Mouse (Mus musculus) forebrain, postnatal 0 days (tissue): Measurements from ENCODE around the gene Gpatch8. TPM values are rescaled to one million over a fixed set of nuclear protein-coding genes. Genes with fewer than 3 reads are reported as not detected.

ENCODE experiments used
- ATAC-seq: fragments of 200-750 bp; cut with Nextera tagmentation; 2 replicates; pipeline ENCODE4 v1.8.0; 2017; ENCODE audit warnings: mild to moderate bottlenecking, moderate library complexity
- DNase-seq: peaks from one replicate; pipeline ENCODE4 v3.0.0-alpha.2; 2015
- H3K27ac ChIP-seq: fragments of 300-500 bp; sonication (generic); 2 replicates; pipeline ENCODE4 v1.5.1; 2014; ENCODE audit warnings: low read depth, mild to moderate bottlenecking, antibody characterized with exemption, low read length, moderate library complexity, mixed read lengths
- H3K27me3 ChIP-seq: fragments of 300-500 bp; sonication (generic); 2 replicates; pipeline ENCODE4 v1.6.1; 2014; ENCODE audit warnings: mild to moderate bottlenecking, low read length, mixed read lengths; ENCODE audit not compliant: insufficient read depth
- H3K36me3 ChIP-seq: fragments of 300-500 bp; sonication (generic); 2 replicates; pipeline ENCODE4 v1.6.1; 2014; ENCODE audit warnings: mild to moderate bottlenecking, moderate library complexity; ENCODE audit not compliant: insufficient read depth
- H3K4me1 ChIP-seq: fragments of 300-500 bp; sonication (generic); 2 replicates; pipeline ENCODE4 v1.6.1; 2014; ENCODE audit warnings: antibody characterized with exemption; ENCODE audit not compliant: insufficient read depth
- H3K4me2 ChIP-seq: fragments of 300-500 bp; sonication (generic); 2 replicates; pipeline ENCODE4 v1.6.1; 2014; ENCODE audit warnings: low read depth, mild to moderate bottlenecking, moderate library complexity
- H3K4me3 ChIP-seq: fragments of 300-500 bp; sonication (generic); 2 replicates; pipeline ENCODE4 v1.5.1; 2014; ENCODE audit warnings: low read depth, low read length, mixed read lengths
- H3K9ac ChIP-seq: fragments of 300-500 bp; sonication (generic); 2 replicates; pipeline ENCODE4 v1.6.1; 2014; ENCODE audit warnings: mild to moderate bottlenecking
- H3K9me3 ChIP-seq: fragments of 300-500 bp; sonication (generic); 2 replicates; pipeline ENCODE4 v1.6.1; 2016; ENCODE audit warnings: low read length
- CTCF ChIP-seq: sonication (generic); IDR thresholded peaks from 2 replicates; pipeline ENCODE4 v1.5.1; 2016; ENCODE audit warnings: antibody characterized with exemption, control low read depth, low read depth
- WGBS: fragments of 180-500 bp; shearing (Covaris S2); extraction: QIAGEN DNeasy Blood & Tissue Kit; methylation state at CpG from one replicate; pipeline ENCODE4 v1.1.7; 2014; 5-methylcytosine and 5-hydroxymethylcytosine counted together
- polyA plus RNA-seq: library from polyadenylated mRNA; unstranded; fragments of >200 nt; fragmentation: Nextera tagmentation; extraction: Ambion mirVana; gene quantifications from 2 replicates; pipeline ENCODE4 v1.2.1, GENCODE M21; 2015
- total RNA-seq: library from RNA; depleted of rRNA; stranded (reverse); fragments of >200 nt; gene quantifications from 2 replicates; pipeline ENCODE4 v1.2.3, GENCODE M21; 2014

Gpatch8 gene
- total and polyA plus RNA-seq, 2 experiments from 2014 or later: 29.5 to 45.5 TPM

GRCm38 (mm10) chr11:102449043-102450008 lies 106.9 kb downstream of the Gpatch8 start:
- Histone ChIP-seq H3K36me3 (no peaks in the 10 kb centered on the region), H3K4me1 (peaks cover 22% of the 10 kb centered on the region), H3K9ac (no peak overlapping the region), H3K9me3 (no peaks in the 10 kb centered on the region), H3K4me2 (no peak overlapping the region), H3K27ac (no peak overlapping the region), H3K4me3 (no peak overlapping the region), H3K27me3 (no peaks in the 10 kb centered on the region)
- DNase-seq (no peak), ATAC-seq (no peak)
- TF ChIP-seq CTCF: no peak
- WGBS: 42% methylated on average over 17 of the region's 17 CpGs

DNA sequence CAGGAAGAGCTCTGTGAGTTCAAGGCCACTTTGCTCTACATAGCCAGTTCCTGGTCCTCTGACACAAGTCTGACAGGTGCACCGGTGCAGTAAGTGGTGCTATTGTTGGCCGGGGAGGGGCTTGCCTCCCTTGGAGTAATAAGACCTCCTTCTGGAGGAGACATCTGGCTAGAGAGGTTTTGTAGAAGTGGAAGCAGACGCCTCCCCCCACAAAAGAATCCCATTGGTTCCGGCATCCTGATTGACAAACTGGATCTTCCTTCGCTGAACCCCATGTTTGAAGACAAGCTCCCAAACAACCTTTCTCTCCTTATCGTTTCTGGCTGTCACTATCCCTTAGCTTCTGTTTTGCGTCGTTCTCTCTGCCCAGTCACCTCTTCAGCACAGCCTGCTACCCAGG lies 107.9 kb downstream of the Gpatch8 start:
- H3K9me3 ChIP-seq: no peaks in the 10 kb centered on the region
- TF ChIP-seq CTCF: no peak
- no peak overlapping the region for H3K9ac ChIP-seq
- peak overlapping the region; percentile 50; the same call in 1 of the 2 replicates for H3K27ac ChIP-seq
- H3K27me3 ChIP-seq: no peaks in the 10 kb centered on the region
- peaks cover 8% of the 10 kb centered on the region; the same call in 1 of the 2 replicates for H3K36me3 ChIP-seq
- no peak overlapping the region; the same call in 1 of the 2 replicates for H3K4me3 ChIP-seq
- no peak for DNase-seq
- H3K4me2 ChIP-seq: peak overlapping the region; percentile 85
- 14% methylated on average over 8 of the region's 8 CpGs for WGBS
- H3K4me1 ChIP-seq: peaks cover 24% of the 10 kb centered on the region
- no peak for ATAC-seq

GRCm38 (mm10) chr11:102447497-102447896 lies 108.7 kb downstream of the Gpatch8 start, which contains the start of gene Fam171a2:
Gene Fam171a2 (minus strand): TSS chr11:102447682.
- Histone ChIP-seq H3K4me3 (peak within 1 kb of the TSS; percentile 98), H3K4me1 (peaks cover 24% of the 10 kb centered on the region), H3K4me2 (peak within 1 kb of the TSS; percentile 85), H3K27me3 (no peaks in the 10 kb centered on the region), H3K9ac (peak within 1 kb of the TSS; percentile 100), H3K27ac (peak within 1 kb of the TSS; percentile 99), H3K9me3 (no peaks in the 10 kb centered on the region), H3K36me3 (peaks cover 13% of the 10 kb centered on the region)
- DNase-seq (peak; percentile 92), ATAC-seq (peak; percentile 85)
- peak; percentile 86 for TF ChIP-seq CTCF
- 4% methylated on average over 35 of the region's 40 CpGs for WGBS

DNA sequence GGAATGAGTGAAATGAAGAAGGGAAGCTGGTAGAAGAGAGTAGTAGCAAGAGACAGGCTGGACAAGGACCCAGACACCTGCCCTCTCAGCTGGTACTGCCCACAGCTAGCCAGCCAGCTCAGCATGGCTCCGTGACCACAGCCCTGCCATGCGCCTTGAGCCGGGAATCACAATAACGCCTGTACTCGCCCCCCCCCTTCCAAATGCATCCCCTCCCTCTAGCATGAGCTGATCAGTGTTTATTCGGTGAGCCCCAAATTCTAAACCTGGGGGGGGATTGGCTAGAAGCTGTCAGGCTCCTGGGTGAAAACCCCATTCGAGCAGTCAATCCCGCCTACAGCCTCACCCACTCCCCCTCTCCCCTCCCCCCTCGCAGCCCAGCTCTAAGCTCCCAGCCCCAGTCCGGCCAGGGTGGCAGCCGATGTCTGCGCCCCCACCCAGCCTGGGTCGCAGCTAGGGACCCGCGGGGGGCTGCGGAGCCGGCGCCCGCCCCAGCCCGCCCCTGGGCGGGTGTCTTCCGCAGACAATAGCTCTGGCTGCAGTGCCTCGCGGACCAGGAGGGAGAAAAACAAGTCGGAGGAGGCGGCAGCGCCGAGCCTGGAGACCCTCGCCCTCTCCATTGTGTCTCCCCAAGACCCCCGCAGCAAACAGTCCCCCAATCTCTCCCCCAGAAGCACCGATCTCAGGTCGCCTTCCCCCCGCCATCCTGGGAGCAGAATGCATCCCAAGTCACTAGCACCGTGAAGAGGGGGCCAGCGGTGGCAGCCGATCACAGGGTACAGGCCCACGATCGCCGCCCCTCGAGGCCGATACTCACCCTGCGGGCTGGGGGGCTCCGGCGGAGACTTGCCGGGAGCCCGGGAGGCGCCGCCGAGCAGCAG lies 109.4 kb downstream of the Gpatch8 start:
- peak overlapping the region; percentile 85 for H3K4me2 ChIP-seq
- TF ChIP-seq CTCF: no peak; the same call in 1 of the 2 replicates
- peak overlapping the region; percentile 100 for H3K9ac ChIP-seq
- H3K9me3 ChIP-seq: no peaks in the 10 kb centered on the region
- WGBS: 2% methylated on average over 42 of the region's 49 CpGs
- H3K27ac ChIP-seq: peak overlapping the region; percentile 99
- peaks cover 19% of the 10 kb centered on the region for H3K36me3 ChIP-seq
- DNase-seq: peak; percentile 78
- ATAC-seq: peak; percentile 64
- peaks cover 24% of the 10 kb centered on the region for H3K4me1 ChIP-seq
- H3K27me3 ChIP-seq: no peaks in the 10 kb centered on the region
- peak overlapping the region; percentile 98 for H3K4me3 ChIP-seq

- no peak for TF ChIP-seq CTCF
- H3K27ac ChIP-seq: peak overlapping the region; percentile 99
- peak overlapping the region; percentile 100 for H3K9ac ChIP-seq
- H3K9me3 ChIP-seq: no peaks in the 10 kb centered on the region
- ATAC-seq (peak; percentile 2; the same call in 1 of the 2 replicates), DNase-seq (peak; percentile 78)
- H3K4me2 ChIP-seq: peak overlapping the region; percentile 85
- H3K4me1 ChIP-seq: peaks cover 24% of the 10 kb centered on the region
- WGBS: 2% methylated on average over 7 of the region's 7 CpGs
- H3K27me3 ChIP-seq: no peaks in the 10 kb centered on the region
- H3K4me3 ChIP-seq: peak overlapping the region; percentile 98
- peaks cover 22% of the 10 kb centered on the region for H3K36me3 ChIP-seq
These were observed 110.3 kb downstream of the Gpatch8 start for GRCm38 (mm10) chr11:102445891-102446361.

- peaks cover 27% of the 10 kb centered on the region for H3K36me3 ChIP-seq
- peak overlapping the region; percentile 98 for H3K4me3 ChIP-seq
- H3K9me3 ChIP-seq: no peaks in the 10 kb centered on the region
- H3K27ac ChIP-seq: peak overlapping the region; percentile 99
- DNase-seq (peak; percentile 54), ATAC-seq (peak; percentile 21)
- TF ChIP-seq CTCF: no peak
- WGBS: 8% methylated on average over 10 of the region's 10 CpGs
- peak overlapping the region; percentile 100 for H3K9ac ChIP-seq
- peaks cover 24% of the 10 kb centered on the region for H3K4me1 ChIP-seq
- no peaks in the 10 kb centered on the region for H3K27me3 ChIP-seq
- peak overlapping the region; percentile 85 for H3K4me2 ChIP-seq
These were observed 110.8 kb downstream of the Gpatch8 start for GRCm38 (mm10) chr11:102445264-102445890.
